Mouse (Mus musculus) liver, embryonic 16.5 days (tissue): ENCODE measurements around the gene Clcn6. TPM values are rescaled to one million over a fixed set of nuclear protein-coding genes. Genes with fewer than 3 reads are reported as not detected.

Experiments used
- ATAC-seq: fragments of 200-750 bp; cut with Nextera tagmentation; 2 replicates; pipeline ENCODE4 v1.8.0; 2017; ENCODE audit warnings: low read depth, mild to moderate bottlenecking, moderate number of reproducible peaks, moderate library complexity
- H3K27ac ChIP-seq: fragments of 300-500 bp; sonication (generic); 2 replicates; pipeline ENCODE4 v1.5.1; 2014; ENCODE audit warnings: mild to moderate bottlenecking, low read length
- H3K27me3 ChIP-seq: fragments of 300-500 bp; sonication (generic); 2 replicates; pipeline ENCODE4 v1.6.1; 2014; ENCODE audit warnings: low read depth, low read length, mixed read lengths; ENCODE audit not compliant: control insufficient read depth, insufficient read depth
- H3K36me3 ChIP-seq: fragments of 300-500 bp; sonication (generic); 2 replicates; pipeline ENCODE4 v1.6.1; 2014; ENCODE audit warnings: mild to moderate bottlenecking; ENCODE audit not compliant: control insufficient read depth, insufficient read depth
- H3K4me1 ChIP-seq: fragments of 300-500 bp; sonication (generic); 2 replicates; pipeline ENCODE4 v1.6.1; 2014; ENCODE audit warnings: low read depth, low read length, mixed read lengths; ENCODE audit not compliant: control insufficient read depth
- H3K4me2 ChIP-seq: fragments of 300-500 bp; sonication (generic); 2 replicates; pipeline ENCODE4 v1.6.1; 2014; ENCODE audit warnings: low read depth, low read length, mixed read lengths
- H3K4me3 ChIP-seq: fragments of 300-500 bp; sonication (generic); 2 replicates; pipeline ENCODE4 v1.5.1; 2014; ENCODE audit warnings: low read depth, mild to moderate bottlenecking, low read length
- H3K9ac ChIP-seq: fragments of 300-500 bp; sonication (generic); 2 replicates; pipeline ENCODE4 v1.6.1; 2014; ENCODE audit warnings: low read depth, low read length
- H3K9me3 ChIP-seq: fragments of 300-500 bp; sonication (generic); replicated peaks from 2 replicates; pipeline ENCODE4 v1.6.1; 2016; ENCODE audit warnings: low read length; ENCODE audit not compliant: control insufficient read depth
- WGBS: fragments of 180-500 bp; shearing (Covaris S2); extraction: QIAGEN DNeasy Blood & Tissue Kit; methylation state at CpG from one replicate; pipeline ENCODE4 v1.1.7; 2014; ENCODE audit not compliant: insufficient replicate concordance; 5-methylcytosine and 5-hydroxymethylcytosine counted together
- polyA plus RNA-seq: library from polyadenylated mRNA; unstranded; fragments of >200 nt; fragmentation: Nextera tagmentation; extraction: Ambion mirVana; gene quantifications from 2 replicates; pipeline ENCODE4 v1.2.1, GENCODE M21; 2015

The Clcn6 gene
- 1.4 and 1.8 TPM in 2 replicates for polyA plus RNA-seq

DNA sequence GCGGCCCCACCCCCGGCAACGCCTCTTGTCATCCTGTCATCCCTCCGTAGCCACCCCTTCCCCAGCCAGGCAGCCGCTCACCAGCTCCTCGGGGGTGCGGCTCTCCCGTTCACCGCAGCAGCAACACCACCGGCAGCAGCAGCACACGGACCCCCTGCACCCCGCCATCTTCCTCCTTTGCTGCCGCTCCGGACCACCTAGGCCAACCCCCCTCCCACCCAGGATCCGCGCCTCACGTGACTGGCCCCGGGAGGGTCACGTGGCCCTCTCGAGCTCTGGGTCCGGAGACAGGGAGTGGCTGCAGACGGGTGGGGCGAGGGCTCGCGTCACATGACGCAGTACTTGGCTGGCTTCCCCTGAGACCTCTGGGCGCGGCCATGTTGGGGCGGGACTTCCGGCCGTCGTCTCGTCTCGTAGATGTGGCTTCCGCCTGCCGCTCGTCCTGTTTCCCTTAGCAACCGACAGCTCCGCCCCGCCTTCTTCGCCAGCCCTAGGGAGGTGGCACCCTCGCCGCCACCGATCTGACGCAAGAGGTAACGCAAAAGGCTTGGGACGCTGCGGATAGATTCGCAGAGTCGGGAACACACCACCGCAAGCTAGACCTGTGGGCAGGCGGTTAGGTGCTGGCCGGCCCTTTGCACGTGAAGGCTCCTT, at the start of gene Clcn6, which contains the start of gene Mthfr:
Gene Clcn6 (minus strand): TSS at position 222 of the 654 bp plus-strand sequence.
Gene Mthfr (plus strand): TSS at position 478 of the 654 bp plus-strand sequence.
- WGBS: under 1% methylated on average over 54 of the region's 54 CpGs
- Histone ChIP-seq H3K36me3 (peaks cover 4% of the 10 kb centered on the region; the same call in 1 of the 2 replicates), H3K27me3 (no peaks in the 10 kb centered on the region), H3K9ac (peak within 1 kb of the TSS; percentile 78), H3K4me2 (peak within 1 kb of the TSS; percentile 96), H3K4me1 (peaks cover 50% of the 10 kb centered on the region), H3K9me3 (no peaks in the 10 kb centered on the region), H3K27ac (peak within 1 kb of the TSS; percentile 95), H3K4me3 (peak within 1 kb of the TSS; percentile 89)
- ATAC-seq: peak; percentile 91

DNA sequence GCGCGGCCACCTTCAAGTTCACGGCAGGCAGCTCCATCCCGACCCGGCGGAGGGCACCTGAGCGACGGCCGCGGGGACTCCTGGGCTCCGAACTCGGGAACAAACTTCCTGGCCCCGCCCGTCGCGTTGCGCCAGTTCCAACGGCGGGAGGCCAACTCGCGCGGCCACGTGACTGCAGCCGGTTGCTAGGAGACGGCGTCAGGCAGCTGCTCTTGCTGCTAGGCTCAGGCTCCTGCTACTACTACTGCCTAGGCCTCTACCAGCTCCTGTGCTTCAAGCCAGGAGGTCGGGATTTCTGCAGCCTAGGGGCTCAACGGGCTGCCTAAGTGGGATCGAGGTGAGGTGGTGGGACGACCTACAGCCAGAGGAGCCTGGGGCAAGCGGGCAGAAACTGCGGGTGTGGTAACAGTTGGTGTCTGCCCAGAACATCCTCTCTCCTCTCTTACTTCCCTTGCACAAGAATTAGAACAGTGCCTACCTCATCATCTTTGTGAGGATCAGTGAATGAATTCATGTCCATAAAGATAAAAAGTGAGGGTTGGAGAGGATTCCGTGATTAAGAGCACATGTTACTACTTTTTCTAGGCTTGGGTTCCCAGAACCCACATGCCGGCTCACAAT, 49.4 kb upstream of the Clcn6 start, which contains the start of gene Agtrap:
Gene Agtrap (minus strand): TSS at position 125 of the 621 bp plus-strand sequence.
- Histone ChIP-seq H3K9me3 (no peaks in the 10 kb centered on the region), H3K27ac (peak within 1 kb of the TSS; percentile 67), H3K36me3 (no peaks in the 10 kb centered on the region), H3K4me3 (peak within 1 kb of the TSS; percentile 78), H3K27me3 (no peaks in the 10 kb centered on the region), H3K9ac (peak within 1 kb of the TSS; percentile 84), H3K4me1 (peaks cover 35% of the 10 kb centered on the region), H3K4me2 (peak within 1 kb of the TSS; percentile 89)
- ATAC-seq: peak; percentile 82
- WGBS: 7% methylated on average over 34 of the region's 34 CpGs

DNA sequence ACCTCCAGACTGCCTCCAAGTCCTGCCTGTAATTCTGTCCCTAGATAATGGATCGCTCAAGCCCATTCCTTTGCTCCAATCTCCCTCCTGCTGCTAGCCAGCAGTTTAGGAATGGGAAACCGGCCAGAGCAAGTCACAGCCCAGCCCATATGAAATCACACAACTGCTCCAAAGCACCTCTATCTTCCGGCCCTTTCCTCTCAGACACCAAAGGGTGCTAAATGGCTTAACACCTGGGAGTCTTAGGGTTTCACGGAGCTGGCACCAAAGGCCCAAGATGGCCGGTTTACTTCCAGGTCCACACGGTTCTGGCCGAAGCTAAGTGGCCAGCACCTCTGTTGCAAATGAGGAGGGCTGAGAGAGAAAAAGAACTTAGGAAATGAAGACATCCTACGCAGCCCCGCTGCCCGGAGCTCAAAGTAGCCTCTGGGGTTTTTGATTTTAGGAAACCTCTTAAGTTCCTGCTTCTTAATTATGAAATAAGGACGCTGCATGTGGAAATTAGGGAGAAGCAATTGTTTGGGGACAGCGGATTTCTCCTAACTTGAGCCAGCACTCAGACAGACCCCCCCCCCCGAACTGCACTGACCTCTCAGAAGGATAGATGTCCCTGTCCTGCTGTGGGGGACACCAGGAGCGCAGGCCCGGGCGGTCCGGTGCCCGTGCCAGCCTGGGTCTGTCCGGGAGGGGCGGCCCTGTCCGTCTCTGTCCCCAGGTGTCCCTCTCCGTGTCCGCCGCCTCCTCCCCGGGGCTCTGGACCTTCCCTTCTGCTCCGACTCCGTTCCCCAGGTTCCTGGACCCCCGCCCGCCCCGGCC, 48.7 kb upstream of the Clcn6 start:
- peak overlapping the region; percentile 67 for H3K27ac ChIP-seq
- WGBS: 5% methylated on average over 30 of the region's 30 CpGs
- peaks cover 42% of the 10 kb centered on the region for H3K4me1 ChIP-seq

DNA sequence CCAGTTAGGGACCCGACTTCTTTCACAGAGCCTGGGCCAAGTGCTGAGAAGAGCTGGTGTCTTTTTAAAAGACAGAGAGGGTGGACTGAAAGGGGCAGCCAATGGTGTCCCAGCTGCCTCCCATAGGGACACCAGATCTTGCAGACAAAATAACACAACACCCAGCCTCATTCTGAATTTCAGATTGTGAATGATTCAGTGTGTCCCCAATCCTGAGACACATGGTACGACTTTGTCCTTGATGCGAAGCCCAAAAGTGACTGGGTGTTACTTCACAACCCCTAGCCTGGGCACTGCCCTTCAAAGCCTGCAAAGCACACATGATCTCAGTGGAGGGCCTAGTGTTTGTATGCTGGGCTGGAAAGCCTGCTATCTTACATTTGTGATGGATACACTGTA, 47.3 kb upstream of the Clcn6 start:
- Histone ChIP-seq H3K9me3 (no peaks in the 10 kb centered on the region), H3K27me3 (no peaks in the 10 kb centered on the region), H3K4me1 (peaks cover 44% of the 10 kb centered on the region), H3K36me3 (0 out of 2 replicates have a peak, but pooled peaks cover 4% of the 10 kb centered on the region), H3K4me2 (peak overlapping the region; percentile 89; the same call in 1 of the 2 replicates), H3K4me3 (no peak overlapping the region), H3K27ac (no peak overlapping the region), H3K9ac (no peak overlapping the region)
- 73% methylated on average over 3 of the region's 3 CpGs for WGBS
- no peak for ATAC-seq

More for the DNA sequence above, 48.7 kb upstream of the Clcn6 start:
- H3K4me2 ChIP-seq: peak overlapping the region; percentile 89
- H3K9ac ChIP-seq: peak overlapping the region; percentile 84
- no peaks in the 10 kb centered on the region for H3K27me3 ChIP-seq
- no peaks in the 10 kb centered on the region for H3K36me3 ChIP-seq
- peak overlapping the region; percentile 78 for H3K4me3 ChIP-seq
- ATAC-seq: peak; percentile 13
- no peaks in the 10 kb centered on the region for H3K9me3 ChIP-seq

DNA sequence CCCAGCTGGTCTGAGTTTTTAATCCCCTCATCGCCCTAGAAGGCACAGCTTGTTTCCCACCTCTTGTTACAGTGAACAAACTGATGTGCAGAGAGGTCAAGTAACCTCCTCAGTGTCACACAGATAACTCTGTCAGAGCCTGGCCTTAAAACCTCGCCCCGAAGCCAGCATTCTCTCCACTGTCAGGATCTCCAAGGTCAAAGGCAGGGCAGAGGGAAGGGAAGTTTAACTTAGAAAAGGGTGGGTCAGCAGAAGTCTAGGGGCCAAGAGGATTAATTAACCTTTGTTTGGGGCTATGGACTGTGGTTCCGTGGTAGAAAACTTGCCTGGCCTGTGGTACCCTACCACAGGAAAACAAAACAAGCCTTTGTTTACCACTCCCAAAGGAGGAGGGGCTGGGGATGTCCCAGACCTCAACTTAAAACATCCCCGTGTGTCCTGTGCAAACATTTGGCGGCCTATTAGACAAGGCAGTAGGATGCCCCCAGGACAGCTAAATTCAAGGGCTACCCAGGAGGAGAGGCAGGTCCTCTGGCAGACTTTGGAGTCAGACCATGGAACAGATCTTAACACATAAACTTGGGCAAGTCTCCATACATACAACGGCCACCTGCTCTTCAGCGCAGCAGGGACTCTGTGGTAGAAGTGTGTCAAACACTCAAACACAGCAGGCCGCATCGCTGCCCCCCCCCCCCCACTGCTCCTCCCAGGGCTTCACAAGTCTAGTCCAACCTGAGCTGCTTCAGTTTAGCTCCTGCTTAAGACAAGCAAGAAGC, 46.7 kb upstream of the Clcn6 start:
- H3K27me3 ChIP-seq: no peaks in the 10 kb centered on the region
- 55% methylated on average over 9 of the region's 10 CpGs for WGBS
- H3K27ac ChIP-seq: 0 out of 2 replicates have a peak overlapping the region, but pooled peaks have one; percentile 20
- no peak overlapping the region for H3K4me3 ChIP-seq
- H3K9me3 ChIP-seq: no peaks in the 10 kb centered on the region
- H3K36me3 ChIP-seq: 0 out of 2 replicates have a peak, but pooled peaks cover 4% of the 10 kb centered on the region
- ATAC-seq: no peak
- H3K4me2 ChIP-seq: no peak overlapping the region
- no peak overlapping the region for H3K9ac ChIP-seq
- peaks cover 44% of the 10 kb centered on the region for H3K4me1 ChIP-seq

DNA sequence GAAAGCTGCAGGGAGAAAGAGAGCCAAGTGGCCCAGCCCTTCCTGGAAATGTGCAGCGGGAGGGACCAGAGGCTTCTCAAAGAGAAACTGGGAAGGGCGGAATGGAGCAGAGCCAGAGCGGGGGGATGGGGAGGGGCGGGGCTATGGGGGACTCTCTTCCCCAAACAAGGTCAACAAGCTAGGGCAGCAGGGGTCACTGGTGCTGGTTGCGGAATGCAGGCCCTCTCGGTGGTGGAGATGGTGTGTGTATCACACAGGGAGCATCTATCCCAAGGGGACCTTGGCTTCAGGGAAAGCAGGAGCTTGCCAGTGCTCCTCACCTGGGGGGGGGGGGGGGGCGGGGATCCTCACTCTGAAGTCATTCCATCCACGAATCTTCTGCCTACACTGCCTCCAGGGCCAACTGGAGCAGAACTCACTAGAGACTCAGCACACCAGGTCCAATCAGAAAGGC, 45.7 kb upstream of the Clcn6 start:
- 28% methylated on average over 7 of the region's 8 CpGs for WGBS
- ATAC-seq: peak; percentile 31

DNA sequence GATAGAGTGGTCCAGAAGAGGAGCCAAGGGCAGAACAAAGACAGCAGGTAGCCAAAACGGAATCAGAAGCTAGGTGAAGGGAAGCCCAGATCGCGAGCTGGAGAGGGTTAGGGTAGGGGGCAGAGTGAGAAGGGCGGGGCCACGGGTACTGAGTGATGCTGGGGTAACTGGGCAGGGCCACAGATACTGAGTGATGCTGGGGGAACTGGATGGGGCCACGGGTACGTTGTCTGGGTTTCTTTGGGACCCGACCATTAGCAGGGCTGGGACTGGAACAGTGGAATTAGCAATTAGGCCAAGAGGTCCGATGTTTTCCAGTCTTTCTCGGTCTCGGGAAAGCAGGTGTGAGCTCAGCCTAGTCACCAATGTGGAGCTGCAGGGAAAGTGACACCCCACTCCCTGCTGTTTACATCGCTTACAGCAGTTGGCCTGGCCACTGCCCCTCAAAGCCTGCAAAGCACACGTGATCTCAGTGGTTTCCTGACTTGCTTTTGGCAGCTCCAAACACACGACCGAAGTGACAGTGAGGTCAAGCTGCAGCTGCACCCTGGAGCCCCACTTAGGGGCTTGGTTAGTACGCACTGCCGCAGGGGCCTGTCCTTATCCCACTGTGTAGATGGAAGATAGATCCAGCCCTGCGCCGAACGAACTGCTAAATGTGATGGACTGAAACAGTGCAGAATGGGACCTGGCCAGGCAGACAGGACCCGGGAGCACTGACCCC, 44.7 kb upstream of the Clcn6 start:
- H3K36me3 ChIP-seq: 0 out of 2 replicates have a peak, but pooled peaks cover 4% of the 10 kb centered on the region
- 18% methylated on average over 21 of the region's 21 CpGs for WGBS
- no peaks in the 10 kb centered on the region for H3K27me3 ChIP-seq
- no peak overlapping the region; the same call in 1 of the 2 replicates for H3K9ac ChIP-seq
- 0 out of 2 replicates have a peak overlapping the region, but pooled peaks have one; percentile 24 for H3K4me2 ChIP-seq
- no peak overlapping the region for H3K4me3 ChIP-seq
- ATAC-seq: 0 out of 2 replicates have a peak, but pooled peaks have one; percentile 8
- peaks cover 44% of the 10 kb centered on the region for H3K4me1 ChIP-seq
- no peaks in the 10 kb centered on the region for H3K9me3 ChIP-seq
- H3K27ac ChIP-seq: peak overlapping the region; percentile 64

More for the DNA sequence above, 45.7 kb upstream of the Clcn6 start:
- Histone ChIP-seq H3K27ac (peak overlapping the region; percentile 64; the same call in 1 of the 2 replicates), H3K9me3 (no peaks in the 10 kb centered on the region), H3K4me2 (0 out of 2 replicates have a peak overlapping the region, but pooled peaks have one; percentile 22), H3K9ac (no peak overlapping the region; the same call in 1 of the 2 replicates), H3K27me3 (no peaks in the 10 kb centered on the region), H3K4me1 (peaks cover 44% of the 10 kb centered on the region), H3K36me3 (0 out of 2 replicates have a peak, but pooled peaks cover 4% of the 10 kb centered on the region), H3K4me3 (no peak overlapping the region)
